Mouse (Mus musculus): Measurements from ENCODE around the gene Cdk15.

Cdk15 gene

DNA sequence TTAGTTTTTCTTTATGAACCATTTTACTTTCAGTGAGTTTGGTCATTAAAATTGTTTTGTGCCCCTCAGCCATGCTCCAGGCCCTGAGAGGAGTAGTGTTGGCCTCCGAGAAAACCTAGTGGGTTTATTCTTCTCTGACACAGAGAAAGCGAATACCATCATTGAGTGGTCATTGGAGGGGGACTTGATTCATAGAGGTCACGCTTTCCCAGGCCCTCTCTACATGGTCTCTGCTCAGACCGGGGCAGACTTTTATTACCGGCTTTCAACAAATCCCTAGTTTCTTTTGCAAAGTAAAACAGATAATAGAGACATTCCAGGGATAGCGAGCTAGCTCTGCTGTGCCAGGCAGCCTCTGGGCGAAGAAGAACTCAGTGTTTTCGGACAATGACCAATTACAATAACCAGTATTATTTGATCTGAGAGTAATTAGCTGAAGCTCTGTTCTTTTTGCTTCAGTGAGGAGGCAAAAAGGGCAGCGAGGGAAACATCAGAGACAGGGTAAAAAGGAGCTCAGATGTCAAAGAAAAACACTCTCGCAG is 70.2 kb downstream of the Cdk15 start:
- no peak for DNase-seq (ENCODE audit: low spot score in 2 of 2)

DNA sequence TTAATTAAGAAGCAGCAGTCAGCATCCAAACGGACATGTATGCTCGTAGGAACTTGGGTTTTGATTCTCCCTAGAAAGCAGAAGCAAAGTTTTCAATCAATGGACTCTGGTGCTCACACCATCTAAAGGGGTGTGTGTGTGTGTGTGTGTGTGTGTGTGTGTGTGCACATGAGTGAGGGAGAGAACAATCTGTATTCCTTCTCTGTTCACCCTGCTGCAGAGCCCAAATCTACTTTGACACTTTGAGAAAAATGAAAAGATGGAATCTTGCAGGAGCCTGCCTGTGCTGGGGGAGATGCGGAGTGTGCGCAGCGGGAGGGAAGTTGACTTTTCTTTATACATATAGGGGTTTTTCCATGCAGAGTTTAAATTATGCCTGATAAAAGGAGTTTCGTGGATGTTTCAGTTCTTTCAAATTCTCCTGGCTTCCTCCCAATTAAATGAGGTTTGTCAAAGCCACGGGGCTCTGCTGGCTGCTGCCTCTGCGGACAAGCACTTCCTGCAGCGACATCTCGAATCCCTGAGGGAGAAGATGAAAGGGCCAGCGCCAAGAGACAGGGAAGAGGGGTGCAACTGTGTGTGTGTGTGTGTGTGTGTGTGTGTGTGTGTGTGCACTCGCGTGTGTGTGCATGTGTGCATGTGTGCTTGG is 76.2 kb downstream of the Cdk15 start:
- no peak for DNase-seq (ENCODE audit: low spot score in 2 of 2)

DNA sequence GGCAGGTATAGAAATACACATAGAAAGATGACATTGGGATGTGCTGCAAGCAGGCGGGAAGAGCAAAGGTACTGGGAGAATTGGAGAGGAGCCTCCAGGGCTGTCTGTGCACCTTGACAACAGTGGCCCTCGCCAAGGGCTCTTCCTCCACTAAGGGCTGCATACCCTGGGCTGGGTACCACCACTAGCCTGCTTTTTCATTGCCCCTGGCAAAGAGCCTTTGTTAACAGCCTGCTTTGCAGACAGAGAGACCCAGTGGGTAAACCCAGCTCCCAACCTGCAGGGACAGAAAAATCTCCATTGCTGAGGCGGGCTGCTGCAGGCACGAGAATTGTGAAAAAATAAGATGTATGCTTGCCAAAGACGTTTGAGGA is 76.7 kb downstream of the Cdk15 start:
- DNase-seq (ENCODE audit: low spot score in 2 of 2): no peak

DNA sequence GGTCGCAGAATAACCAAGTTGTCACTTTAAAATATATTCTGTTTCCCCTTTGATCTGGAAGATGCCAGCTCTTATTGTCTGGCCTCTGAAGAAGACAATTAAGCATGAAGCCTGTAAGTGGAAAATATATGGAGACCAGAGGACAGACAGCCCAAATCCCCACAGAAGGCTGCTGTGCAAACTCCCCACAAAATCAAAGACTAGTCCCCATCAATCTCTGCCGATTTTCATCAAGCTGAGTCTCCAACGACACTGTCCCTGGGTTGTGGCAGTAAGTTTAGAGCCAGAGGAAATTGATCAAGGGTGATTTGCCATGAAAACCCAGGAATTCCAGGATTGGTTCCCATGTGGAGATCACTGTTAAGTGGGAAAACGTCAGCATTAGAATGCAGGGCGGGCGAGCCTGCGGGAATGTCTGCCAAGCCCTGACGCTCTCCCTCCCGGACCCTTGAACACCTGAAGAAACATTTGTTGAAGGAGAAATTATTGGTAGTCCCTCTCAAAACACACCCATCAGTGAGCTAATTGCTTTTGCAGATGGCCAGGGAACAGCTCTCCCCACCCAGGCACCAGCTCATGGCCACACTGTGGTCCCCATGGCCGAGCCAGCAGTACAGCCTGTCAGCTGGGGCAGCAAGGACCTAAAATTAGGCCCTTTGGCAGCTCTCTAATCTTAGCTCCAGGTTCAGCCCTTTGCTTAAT is 77.3 kb downstream of the Cdk15 start:
- DNase-seq (ENCODE audit: low spot score in 2 of 2): no peak

DNA sequence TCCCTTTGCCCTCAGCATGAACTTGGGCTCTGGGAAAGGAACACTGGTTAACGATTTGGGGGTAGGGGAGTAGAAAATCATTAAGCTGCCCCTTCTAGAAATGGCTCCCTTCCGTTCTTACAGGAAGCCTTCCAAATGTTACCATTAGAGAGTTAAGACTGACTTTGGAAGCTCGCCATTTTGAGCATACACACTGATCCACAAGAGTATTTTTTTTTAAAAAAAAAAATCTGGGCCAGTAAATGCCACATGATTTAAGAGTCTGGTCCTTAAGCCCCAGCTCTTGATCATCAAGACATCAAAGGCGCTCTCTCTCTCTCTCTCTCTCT is 77.8 kb downstream of the Cdk15 start:
- DNase-seq (ENCODE audit: low spot score in 2 of 2): no peak

DNA sequence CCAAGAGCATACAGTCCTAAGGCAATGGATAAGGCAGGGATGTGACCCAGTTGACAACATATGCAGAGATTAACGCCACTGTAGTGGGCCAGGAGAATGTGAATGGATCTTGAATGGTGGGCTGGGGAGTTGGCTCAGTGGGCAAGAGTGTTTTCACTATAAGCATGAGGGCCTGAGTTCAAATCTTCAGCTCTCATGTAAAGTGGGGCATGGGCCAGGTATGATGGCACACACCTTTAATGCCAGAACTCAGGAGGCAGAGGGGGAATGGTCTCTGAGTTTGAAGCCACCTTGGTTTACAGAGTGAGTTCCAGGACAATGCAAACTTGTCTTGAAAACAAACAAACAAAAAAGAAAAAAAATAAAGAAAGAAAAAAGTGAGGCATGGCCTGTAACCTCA is 79.5 kb downstream of the Cdk15 start:
- no peak for DNase-seq (ENCODE audit: low spot score in 2 of 2)

DNA sequence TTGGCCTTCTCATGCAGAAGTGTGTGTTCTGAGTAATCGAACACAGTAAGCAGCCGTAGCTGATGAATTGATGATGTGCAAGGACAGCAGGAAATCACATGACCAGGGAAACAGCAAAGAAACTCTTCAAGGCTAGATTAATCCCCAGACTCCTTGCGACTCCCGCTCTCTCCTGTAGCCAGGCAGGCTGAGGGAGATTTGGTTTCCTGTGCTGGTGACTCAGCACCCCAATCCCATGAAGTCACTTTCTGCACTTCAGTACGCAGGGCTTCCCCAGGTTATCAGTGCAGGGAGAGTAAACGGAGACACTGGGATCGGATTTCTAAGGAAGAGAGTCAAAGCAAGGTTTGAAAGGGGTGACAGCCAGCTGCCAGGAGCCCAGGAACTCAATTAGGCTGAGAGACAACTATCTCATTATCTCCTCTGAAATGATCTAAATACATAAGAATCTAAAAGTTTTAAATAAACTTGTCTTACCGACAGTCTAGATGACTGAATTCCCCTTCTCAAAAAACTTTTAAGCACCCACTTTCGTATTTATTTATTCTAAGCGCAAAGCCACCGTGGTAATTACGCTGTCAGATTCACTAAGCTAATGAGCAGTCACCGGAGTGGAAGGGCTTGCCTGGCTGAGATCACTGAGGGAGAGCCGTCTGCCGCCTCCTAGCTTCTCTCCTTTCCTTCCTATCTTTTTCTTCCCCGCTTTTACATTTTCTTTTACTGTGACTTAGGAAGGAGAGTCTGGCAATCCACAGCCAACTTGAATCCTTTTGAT is 84.3 kb downstream of the Cdk15 start:
- no peak for DNase-seq (ENCODE audit: low spot score in 2 of 2)

DNA sequence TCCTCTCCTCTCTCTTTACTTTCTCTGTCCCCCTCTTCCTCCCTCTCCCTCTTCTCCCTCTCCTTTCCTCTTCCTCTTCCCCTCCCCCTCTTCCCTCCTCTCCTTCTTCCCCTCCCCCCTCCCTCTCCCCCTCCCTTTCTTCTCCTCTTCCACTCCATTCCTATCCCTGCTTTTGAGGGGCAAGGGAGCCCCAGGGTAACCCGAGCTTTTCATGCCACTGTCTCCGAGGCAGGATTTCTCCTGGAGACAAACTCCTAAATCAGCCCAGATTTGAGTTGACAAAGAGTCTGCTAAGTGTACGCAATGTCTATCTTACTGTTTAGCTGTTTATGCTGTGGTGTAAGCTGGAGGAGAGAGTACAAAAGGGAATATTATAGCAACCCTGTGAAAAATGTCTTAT is 85.0 kb downstream of the Cdk15 start:
- no peak for DNase-seq (ENCODE audit: low spot score in 2 of 2)

DNA sequence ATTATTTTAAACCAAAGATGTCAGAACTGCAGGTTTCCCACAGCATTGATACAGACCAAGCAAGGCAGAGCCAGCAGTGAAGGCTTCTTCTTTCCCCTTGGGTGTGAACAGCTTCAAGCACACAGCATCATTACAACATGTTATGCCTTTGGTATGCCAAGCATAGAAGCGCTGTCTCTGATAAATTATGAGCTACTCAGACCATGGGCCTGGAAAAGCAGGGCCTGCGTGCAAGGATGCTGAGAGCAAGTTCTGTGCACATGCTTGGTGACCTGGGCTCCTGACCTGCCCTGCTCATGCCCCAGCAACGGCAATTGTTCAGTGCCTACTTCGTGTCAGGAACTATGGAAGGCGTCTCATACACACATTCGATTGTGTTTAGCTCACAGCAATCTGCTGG is 85.4 kb downstream of the Cdk15 start:
- DNase-seq (ENCODE audit: low spot score in 2 of 2): no peak

DNA sequence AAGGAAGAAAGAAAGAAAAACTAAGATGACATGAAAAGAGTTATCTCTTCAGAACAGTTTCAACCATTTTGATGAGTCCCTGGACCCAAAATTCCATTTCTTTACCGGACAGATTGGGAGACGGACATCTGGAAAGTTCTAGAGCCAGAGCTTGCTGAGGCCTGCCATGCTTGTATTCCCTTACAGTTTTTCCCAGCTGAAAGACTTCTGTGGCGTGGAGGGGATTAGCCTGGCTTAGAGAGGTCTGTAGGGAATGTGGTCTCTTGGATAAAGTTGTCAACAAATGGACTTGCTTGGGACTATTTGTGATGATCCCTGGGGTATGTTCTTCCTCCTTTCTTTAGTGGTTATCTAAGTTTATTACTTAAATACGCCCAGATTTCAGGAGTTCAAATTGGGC is 96.0 kb downstream of the Cdk15 start:
- no peak for DNase-seq (ENCODE audit: low spot score in 2 of 2)

DNA sequence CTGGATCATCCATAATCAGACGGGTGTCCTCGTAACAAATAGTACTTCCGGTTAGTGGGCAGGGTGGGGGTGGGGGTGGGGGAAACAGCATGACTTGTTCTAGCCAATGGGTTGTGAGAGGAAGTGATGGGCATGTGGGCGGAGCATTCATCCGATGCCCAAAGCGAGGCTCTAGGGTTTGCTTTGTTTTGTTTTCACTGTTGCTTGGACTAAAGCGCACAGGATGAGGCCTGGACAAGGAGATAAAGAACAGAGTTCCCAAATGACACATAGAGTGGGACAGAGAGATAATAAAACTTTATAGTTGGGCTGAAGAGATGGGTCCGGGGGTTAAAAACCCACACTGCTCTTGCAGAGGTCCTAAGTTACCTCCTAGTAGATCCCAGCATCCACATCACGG is 98.7 kb downstream of the Cdk15 start:
- no peak for DNase-seq (ENCODE audit: low spot score in 2 of 2)

DNA sequence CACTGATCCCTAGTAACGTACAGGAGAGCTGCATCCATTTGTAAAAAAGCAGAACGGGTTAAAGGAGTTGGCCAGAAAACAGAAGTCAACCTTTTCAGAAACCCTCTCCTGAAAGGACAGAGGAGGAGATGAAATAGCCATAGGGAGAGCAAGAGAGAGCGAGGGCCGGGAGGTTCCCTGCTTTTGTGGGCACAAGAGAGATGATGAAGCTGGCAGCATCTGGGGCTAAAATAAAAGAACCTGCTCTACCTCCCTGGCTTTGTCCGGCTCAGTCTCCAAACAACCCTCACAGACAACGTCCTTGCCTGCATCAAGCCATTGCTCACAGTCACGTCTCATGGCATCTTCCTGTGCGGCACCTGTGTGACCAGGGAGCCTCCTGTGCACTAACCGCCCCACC is 102.4 kb downstream of the Cdk15 start:
- DNase-seq (ENCODE audit: low spot score in 2 of 2): no peak

DNA sequence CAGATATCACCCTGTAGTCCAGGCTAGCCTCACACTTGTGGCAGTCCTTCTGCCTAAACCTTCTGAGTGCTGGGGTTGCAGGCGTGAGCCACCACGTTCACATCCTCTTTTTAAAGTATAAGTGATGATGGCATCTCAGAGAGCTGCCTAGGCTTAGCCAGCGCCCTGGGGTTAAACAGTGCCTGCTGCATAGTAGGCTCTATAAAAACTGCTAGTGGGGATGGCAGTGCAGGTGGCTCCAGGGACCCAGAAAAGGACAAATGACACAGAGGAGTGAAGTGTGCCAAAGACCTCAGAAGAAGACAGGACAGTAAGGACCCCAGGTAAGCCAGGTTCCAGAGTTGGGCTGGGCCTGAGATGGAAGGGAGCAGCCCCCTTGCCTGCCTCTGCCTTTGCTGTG is 104.1 kb downstream of the Cdk15 start:
- no peak for DNase-seq (ENCODE audit: low spot score in 2 of 2)

DNA sequence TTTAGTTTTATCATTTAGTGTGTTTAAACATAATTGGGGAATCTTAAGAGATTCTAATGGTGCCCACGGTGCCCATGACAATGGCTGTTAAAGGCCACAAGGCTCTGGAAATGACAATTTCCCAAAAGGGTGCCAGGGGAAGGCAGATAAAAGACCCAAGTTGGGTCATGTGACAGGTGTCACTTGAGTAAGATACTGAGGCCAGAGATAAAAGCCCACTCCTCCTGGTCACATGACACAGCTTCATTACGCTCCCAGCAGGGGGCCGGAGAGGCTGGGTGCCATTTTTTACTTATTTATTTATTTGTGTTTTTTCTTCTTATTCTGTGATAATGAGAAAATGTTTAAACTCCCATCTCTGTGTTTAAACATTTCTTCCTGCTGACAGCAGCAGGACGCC is 104.8 kb downstream of the Cdk15 start:
- DNase-seq (ENCODE audit: low spot score in 2 of 2): no peak

DNA sequence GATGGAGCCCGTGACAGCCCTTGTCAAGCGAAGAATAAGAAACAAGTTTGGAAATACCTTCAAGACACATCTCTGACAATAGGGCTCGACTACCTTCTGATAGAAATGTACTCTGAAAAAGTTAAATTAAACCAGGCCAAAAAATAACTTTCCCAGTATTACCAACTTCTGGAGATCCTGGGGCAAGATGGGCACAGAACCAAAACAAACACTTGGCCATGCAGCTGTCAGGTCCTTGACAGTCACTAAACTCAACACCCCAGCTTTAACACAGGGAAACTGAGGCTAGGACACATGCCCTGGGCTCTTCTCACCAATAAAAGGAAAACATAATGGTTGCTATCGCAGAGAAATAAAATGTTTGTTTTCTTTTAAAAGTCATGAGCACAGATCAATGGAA is 105.3 kb downstream of the Cdk15 start:
- no peak for DNase-seq (ENCODE audit: low spot score in 2 of 2)

DNA sequence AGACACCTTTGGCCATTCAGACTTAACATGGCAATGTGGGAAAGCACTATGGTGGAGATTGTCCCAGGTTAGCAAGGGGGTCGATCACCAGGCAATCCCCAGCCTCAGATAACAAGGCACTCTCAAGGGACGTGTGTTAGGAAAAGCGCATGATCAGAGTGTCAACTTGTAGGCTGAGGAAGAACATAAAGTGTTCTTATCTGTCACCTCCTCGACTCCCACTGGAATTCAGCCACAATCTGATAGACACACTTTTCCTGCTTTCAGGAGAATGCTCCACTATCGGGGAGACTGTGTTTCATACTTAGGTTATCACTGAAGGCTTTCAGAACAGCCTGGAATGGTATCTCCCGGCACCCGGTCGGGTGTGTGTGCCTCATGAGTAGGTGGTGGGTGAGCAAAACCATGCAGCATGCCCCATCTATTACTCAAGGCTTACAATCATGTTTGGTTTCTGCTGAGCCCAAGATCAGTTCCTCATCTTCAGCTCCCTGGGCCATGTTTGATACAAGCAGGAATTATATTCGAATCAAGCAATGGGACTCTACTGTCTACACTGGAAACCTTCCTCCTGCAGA is 107.8 kb downstream of the Cdk15 start:
- DNase-seq (ENCODE audit: low spot score in 2 of 2): no peak

DNA sequence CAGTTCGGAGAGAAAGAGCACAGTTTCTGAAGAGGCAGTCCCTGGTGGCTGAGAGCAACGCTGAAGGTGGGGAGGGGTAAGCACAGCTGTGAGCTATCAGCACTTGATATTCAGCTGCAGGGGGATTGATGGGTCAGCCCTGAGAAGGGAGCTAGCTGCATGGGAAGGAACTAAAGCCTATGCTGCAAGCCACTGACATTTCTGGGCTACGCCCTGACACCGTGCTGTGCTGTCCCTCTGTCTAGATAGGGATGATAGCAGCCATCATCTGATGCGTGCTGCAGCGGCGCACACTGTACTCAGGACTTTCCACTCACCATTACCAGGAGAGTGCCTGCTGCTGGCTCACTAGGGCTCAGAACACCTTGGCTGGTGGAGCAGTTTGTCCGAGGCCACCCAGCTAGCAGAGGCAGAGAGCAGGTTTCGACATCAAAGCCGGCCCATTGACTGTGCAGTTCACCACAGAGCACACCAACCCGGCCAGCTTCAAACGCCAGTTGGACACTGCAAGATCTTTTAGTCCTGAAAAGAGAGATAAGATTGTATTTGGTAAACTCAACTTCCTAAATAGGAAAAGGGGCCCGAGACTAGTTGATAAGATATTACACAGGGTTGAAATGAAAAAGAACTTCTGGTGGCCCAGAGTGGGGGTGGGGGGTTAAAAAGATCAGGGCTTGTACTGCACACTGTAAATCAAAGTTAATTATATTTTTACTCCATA is 111.4 kb downstream of the Cdk15 start:
- no peak for DNase-seq (ENCODE audit: low spot score in 2 of 2)

DNA sequence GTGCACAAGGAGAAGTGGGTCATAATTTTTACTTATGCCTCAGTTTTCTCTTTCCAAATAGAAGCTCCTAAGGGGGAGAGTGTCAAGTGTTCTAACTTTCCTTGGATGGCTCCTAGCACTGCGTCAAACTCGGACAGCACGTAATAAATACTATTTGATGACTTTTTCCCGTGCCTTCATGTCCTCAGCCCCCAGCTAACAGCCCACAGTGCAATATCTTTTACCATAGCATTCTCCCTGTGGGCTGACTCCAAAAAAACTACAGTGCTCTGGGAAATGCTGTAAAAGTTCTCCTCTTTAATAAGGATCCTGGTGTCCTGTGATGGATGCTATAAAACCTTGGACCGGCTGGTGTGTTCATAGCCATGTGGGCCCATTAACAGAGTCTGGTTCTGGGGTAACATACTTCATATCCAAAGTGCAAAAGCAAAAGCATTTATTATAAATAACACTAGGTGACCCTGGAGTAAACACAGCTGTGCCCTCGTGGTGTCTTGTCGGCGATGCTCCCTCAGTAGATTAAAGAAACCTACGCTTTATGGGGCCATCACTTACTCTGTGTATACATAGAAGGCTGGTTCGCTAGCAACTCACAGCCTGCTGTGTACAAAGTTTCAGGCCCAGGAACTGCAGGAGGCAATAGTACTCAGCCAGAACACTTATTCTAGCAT is 112.1 kb downstream of the Cdk15 start:
- DNase-seq (ENCODE audit: low spot score in 2 of 2): no peak

DNA sequence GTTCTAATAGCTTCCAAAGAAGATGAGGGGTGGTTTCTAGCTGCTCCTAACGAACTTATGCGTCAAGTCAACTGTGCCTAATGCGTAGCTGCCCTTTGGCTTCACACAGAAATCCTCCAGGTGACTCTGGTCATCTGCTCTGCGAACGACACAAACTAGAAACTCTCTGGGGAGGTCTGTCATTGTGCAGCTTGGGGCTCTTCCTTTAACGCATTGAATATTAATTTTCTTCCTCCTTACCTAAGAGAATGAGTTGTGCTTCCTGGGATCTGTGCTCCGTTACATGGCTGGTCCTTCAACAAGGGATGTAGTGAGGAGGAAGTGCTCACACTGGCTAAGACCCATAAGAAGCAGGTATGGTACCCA is 112.6 kb downstream of the Cdk15 start:
- no peak for DNase-seq (ENCODE audit: low spot score in 2 of 2)

DNA sequence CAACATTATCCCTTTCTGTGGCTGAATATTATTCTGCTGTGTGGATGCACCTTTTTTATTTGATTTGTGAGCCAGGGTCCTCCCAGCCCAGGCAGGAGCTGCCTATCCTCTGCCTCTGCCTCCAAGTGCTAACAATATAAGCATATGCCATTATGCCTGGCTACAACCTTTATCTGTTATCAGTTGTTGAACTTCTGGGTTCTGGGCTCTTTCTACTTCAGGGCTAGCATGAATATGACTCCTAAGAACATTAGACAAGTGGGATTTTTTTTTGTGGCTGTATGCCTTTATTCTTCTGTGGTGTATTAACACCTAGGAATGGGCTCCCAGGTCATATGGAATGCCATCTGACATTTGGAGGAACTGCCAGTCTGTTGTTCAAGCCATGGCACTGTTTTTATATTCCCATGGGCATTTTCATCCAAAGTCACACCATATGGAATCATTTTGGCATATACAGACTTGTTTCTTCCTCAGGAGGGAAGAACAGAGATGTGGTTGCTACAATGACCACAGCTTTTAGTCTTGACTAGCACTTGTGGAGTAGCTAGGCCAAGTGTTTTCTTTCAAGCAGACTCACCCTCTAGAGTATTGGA is 113.7 kb downstream of the Cdk15 start:
- DNase-seq (ENCODE audit: low spot score in 2 of 2): no peak

DNA sequence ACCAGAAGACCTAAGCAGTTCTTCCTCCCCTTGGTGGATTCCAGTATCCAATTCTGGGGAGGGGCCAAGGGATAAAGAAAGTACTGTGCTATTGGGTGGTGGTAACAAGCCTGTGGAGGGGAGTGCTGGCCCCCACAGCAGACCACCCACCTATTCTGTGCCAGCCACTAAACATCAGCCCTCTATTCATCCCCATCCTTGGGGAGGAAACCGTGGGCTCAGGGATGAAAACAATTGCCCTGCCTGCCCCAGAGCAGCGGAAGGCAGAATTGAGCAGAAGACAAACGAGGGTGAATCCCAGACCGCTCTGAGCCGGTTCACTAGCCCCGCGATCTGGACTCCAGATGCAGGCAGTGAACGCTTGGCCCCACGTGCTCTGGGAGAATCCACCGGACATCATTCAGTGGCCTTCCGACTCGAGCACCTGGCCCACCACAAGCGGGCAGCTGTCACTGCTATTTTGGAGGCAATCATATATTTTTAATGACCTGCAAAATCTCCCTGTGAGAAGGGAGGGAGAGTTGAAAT is 119.4 kb downstream of the Cdk15 start:
- no peak for DNase-seq (ENCODE audit: low spot score in 2 of 2)

Data from frontal cortex, postnatal 14 days (tissue).